Mouse (Mus musculus): ENCODE measurements around the gene Scgb2b18.
"Not testable (repeated sequence)": the region's sequence is repeated elsewhere in the genome, so short reads cannot be mapped to it uniquely, and the experiment has no call there.

The Scgb2b18 gene

GRCm38 (mm10) chr7:33173764-33174163 lies at the start of gene Scgb2b18:
Scgb2b18 (minus strand) TSS chr7:33173864.
- DNase-seq, result not testable (repeated sequence)

GRCm38 (mm10) chr7:33185268-33185667 lies 11.6 kb upstream of the Scgb2b18 start, which contains the start of gene Scgb1b18:
Scgb1b18 (plus strand) TSS chr7:33185568.
- not testable (repeated sequence) for DNase-seq
